Mouse (Mus musculus): ENCODE measurements around the gene Trabd. TPM values are rescaled to one million over a fixed set of nuclear protein-coding genes. Genes with fewer than 3 reads are reported as not detected.

The Trabd gene
- polyA plus RNA-seq (2012; rRNA removed) = 54.9 and 56.4 TPM in 2 replicates

DNA sequence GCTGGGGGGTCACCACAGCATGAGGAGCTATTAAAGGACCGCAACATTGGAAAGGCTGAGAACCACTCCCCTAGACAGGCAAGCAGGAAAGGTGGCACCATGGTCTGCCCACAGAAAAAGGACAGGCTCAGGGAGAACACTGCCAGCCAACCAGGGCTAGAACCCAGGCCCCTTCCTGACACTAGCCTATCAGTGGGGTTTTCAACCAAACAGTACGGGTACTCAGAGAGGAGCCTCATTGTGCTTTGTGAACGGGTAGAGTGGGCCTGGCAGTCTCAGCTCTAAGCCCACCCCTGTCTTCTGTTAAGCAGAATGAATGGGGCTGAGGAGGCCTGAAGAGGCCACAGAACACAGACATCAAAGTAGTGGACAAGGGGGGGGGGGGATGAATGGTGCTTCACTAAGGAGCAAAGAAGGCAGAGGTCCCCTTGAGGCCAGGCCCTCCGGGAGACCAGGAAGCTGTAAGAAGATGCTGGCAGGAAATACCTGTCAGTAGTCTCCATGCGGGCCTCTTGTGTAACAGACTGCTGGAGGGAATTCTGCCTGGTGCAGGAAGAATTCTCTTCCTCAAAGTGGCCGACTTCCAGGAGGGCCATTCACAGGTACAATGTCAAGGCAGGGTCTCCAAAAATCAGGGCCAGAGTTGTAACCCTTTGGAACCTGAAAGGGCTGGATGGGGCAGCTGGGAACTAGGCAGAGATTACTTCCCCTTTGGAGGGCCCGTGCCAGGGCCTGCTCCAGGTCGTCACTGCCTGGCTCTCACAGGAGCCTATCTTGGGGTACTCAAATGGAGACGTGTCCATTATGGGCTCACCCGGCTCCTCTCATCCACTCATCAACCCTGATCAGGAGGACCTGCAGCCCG, at the start of gene Trabd:
Gene Trabd (plus strand): TSS at position 512 of the 865 bp plus-strand sequence.

DNA sequence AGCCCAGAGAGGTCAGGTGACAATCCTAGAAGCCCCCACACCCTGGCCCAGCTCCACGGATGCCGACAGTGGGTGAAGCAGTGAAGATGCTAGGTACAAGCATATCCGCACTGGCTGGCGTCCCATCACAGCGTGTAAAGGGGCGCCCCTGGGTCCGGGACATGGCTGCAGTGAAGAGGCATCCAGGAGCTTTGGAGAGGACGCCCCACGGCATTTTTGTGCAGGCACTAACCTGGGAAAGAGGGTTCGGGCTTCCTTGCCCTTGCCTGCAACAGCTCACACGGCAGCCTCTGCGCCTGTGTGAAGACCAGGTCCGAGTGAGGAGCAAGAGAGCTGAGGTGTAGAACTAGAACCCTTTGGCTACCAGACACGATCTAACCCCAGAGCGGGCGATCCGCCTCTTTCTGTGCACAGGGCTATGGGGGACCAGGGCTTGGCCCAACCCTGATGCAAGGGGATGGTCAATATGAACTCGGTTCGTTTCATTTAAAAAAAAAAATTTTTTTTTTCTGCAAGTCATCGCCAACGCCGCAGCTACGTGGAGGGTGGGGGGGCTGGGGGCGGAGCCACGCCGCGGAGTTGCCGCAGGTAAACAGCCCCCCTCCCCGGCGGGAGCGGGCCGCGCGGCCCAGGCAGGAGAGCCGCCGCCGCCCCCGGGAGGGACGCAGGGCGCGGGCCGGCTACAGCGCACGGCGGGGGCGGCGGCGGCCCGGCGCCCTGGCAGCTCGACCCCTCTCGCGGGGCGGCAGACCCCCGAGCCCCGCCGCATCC, 15.6 kb upstream of the Trabd start, which contains the start of gene Panx2:
Gene Panx2 (plus strand): TSS at position 574 of the 771 bp plus-strand sequence.

DNA sequence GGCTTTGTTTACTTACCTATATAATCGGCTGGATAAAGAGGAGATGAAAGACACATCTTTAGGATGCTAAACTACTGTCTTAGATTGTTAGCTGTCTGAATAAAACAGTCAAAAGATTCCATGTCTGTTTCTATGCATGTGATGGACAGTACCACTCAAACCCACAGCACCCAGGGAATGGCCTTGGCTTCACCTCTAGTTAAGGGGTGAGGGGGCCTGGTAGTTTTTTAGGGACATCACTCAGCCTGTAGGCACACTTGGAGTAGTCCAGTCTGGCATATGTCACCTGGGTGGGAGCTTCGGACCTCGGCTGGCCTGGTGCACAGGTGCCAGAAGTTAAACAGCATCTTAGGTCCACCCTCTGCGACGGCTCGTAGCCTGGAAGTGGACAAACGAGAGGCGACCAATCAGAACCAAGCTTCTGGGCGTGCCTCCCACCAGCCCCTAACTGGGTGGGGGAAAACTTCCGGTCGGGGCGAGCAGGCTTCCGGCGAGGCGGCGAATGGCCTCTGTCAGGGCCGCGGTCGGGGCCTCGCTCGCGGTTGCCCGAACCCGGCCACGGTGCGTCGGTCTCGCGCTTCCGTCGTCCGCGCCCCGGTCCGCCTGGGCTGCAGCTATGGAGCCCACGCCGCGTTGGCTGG, 13.8 kb downstream of the Trabd start, which contains the start of gene Selenoo:
Gene Selenoo (plus strand): TSS at position 478 of the 641 bp plus-strand sequence.

DNA sequence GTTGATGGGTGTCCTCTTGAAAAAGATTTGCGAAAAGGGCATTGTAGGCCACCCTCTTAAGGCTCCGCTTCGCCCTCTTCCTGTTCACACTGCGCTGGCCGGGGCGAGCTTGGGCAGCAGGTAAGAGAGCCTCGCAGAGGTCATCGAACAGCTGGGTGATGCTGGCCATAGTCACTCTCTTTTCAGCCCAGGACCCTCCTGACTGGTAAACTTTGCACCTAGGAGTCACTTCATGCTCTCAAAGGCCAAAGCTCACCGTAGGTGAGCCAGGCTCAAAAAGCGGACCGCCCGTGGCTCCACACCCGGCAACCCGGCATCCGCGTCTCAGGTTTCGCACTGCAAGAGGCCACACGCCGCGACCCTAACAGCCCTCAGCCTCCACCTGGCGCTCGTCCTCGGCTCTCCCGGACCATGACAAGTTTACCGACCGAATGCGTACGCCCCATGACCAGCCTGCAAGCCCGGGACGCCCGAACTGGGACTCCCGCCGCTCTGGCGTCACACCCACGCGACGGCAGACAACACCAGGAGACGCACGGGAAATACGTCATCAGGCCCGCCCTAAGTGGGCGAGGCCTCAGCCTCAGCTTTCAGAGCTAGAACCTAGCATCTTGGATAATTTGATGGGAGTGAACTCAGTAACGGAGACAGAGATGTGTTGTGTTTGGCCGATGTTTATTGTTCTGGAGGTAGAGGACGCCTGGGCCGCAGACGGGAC, 47.9 kb downstream of the Trabd start, which contains the start of gene Tubgcp6:
Gene Tubgcp6 (minus strand): TSS at position 464 of the 718 bp plus-strand sequence.

DNA sequence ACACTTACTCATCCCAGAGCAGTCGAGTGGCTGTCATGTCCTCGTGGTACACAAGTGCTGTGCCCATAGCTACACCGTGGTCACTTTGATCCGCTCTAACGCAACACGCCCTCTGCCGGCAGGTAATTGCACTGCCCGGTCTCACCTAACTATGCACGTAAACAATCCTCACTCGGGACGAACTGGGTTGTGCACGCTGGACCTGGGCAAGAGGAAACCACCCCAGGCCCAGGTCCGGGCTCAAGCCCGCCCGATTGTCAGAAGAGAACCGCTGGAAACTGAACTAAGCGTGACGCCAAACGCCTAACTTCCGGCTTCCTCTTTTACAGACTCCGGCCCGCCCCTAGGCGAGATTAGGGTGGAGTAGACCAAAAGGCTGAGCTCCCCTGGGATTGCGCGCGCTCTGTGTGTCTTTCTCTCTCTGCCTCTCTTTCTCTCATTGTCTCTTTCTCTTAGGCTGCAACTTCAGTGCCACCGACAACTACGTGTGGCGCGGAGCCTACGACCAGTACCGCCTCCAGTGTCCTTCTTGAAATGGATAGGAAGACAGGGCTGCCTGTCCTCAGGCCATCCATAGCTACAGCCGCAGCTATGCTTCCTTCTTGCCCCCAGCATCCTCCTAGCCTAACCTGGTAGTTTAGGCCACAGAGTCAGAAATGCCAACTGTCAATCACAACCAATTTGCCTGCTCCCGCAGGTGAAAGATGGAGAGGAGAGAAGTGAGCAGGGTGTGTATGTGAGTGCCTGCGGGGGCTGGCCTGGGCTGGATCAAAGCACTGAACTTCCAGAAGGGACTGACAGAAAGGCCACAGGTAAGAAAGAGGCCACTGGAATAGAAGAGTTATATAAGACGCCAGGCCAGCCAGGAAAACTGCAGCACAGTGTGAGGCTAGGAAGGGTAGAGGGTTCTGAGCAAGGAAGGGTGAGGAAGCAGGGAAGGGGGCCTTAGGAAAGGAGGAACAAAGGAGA, 53.7 kb downstream of the Trabd start, which contains the start of gene Hdac10:
Gene Hdac10 (minus strand): TSS at position 319 of the 969 bp plus-strand sequence.

Other genes starting within 250 kb of the Trabd start
- 35.9 and 61.8 TPM in 2 replicates for gene Pim3, start 212.9 kb upstream of the Trabd start, polyA plus RNA-seq (2012; rRNA removed)
- gene Ttll8, start 120.7 kb upstream of the Trabd start, polyA plus RNA-seq (2012; rRNA removed) = not detected in 2 replicates
- gene Mlc1, start 96.1 kb upstream of the Trabd start, polyA plus RNA-seq (2012; rRNA removed) = not detected in 2 replicates
- gene Mov10l1, start 92.2 kb upstream of the Trabd start, polyA plus RNA-seq (2012; rRNA removed) = not detected in 2 replicates
- gene Panx2, start 15.4 kb upstream of the Trabd start, polyA plus RNA-seq (2012; rRNA removed) = 0.29 and 0.32 TPM in 2 replicates
- 26.6 and 45.1 TPM in 2 replicates for gene Selenoo, start 14.0 kb downstream of the Trabd start, polyA plus RNA-seq (2012; rRNA removed)
- 16.8 and 19.0 TPM in 2 replicates for gene Tubgcp6, start 48.0 kb downstream of the Trabd start, polyA plus RNA-seq (2012; rRNA removed)
- 16.4 and 17.9 TPM in 2 replicates for gene Hdac10, start 53.6 kb downstream of the Trabd start, polyA plus RNA-seq (2012; rRNA removed)
- 3.9 and 4.2 TPM in 2 replicates for gene Mapk12, start 65.6 kb downstream of the Trabd start, polyA plus RNA-seq (2012; rRNA removed)
- gene Mapk11, start 74.5 kb downstream of the Trabd start, polyA plus RNA-seq (2012; rRNA removed) = 2.4 and 2.9 TPM in 2 replicates
- gene Plxnb2, start 105.7 kb downstream of the Trabd start, polyA plus RNA-seq (2012; rRNA removed) = 272 and 308 TPM in 2 replicates
- gene Dennd6b, start 121.4 kb downstream of the Trabd start, polyA plus RNA-seq (2012; rRNA removed) = 9.6 and 9.7 TPM in 2 replicates
- 113 and 257 TPM in 2 replicates for gene Ppp6r2, start 136.4 kb downstream of the Trabd start, polyA plus RNA-seq (2012; rRNA removed)
- 100 and 115 TPM in 2 replicates for gene Sbf1, start 240.2 kb downstream of the Trabd start, polyA plus RNA-seq (2012; rRNA removed)
- gene Adm2, start 247.6 kb downstream of the Trabd start, polyA plus RNA-seq (2012; rRNA removed) = 4.1 and 5.8 TPM in 2 replicates